Mouse (Mus musculus) neural tube, embryonic 15.5 days (tissue): ENCODE measurements around the gene Sphkap. TPM values are rescaled to one million over a fixed set of nuclear protein-coding genes. Genes with fewer than 3 reads are reported as not detected.

Experiments
- ATAC-seq: fragments of 200-750 bp; cut with Nextera tagmentation; 2 replicates; pipeline ENCODE4 v1.8.0; 2017; ENCODE audit warnings: mild to moderate bottlenecking, moderate TSS enrichment, moderate library complexity; ENCODE audit not compliant: low FRiP score
- H3K27ac ChIP-seq: fragments of 300-500 bp; sonication (generic); replicated peaks from 2 replicates; pipeline ENCODE4 v1.5.1; 2015; ENCODE audit warnings: mild to moderate bottlenecking, inconsistent platforms
- H3K27me3 ChIP-seq: fragments of 300-500 bp; sonication (generic); replicated peaks from 2 replicates; pipeline ENCODE4 v1.6.1; 2015; ENCODE audit warnings: inconsistent platforms
- H3K36me3 ChIP-seq: fragments of 300-500 bp; sonication (generic); 2 replicates; pipeline ENCODE4 v1.6.1; 2015; ENCODE audit warnings: inconsistent platforms
- H3K4me1 ChIP-seq: fragments of 300-500 bp; sonication (generic); 2 replicates; pipeline ENCODE4 v1.6.1; 2015; ENCODE audit warnings: inconsistent platforms
- H3K4me2 ChIP-seq: fragments of 300-500 bp; sonication (generic); 2 replicates; pipeline ENCODE4 v1.6.1; 2015; ENCODE audit warnings: inconsistent platforms, mild to moderate bottlenecking, moderate library complexity
- H3K4me3 ChIP-seq: fragments of 300-500 bp; sonication (generic); replicated peaks from 2 replicates; pipeline ENCODE4 v1.5.1; 2015; ENCODE audit warnings: mild to moderate bottlenecking, inconsistent platforms
- H3K9ac ChIP-seq: fragments of 300-500 bp; sonication (generic); replicated peaks from 2 replicates; pipeline ENCODE4 v1.6.1; 2015; ENCODE audit warnings: mild to moderate bottlenecking, inconsistent platforms
- H3K9me3 ChIP-seq: fragments of 300-500 bp; sonication (generic); replicated peaks from 2 replicates; pipeline ENCODE4 v1.6.1; 2016; ENCODE audit warnings: inconsistent platforms
- WGBS: fragments of 180-500 bp; shearing (Covaris S2); methylation state at CpG from one replicate; pipeline ENCODE4 v1.1.7; 2015; ENCODE audit warnings: mixed read lengths; 5-methylcytosine and 5-hydroxymethylcytosine counted together
- polyA plus RNA-seq: library from polyadenylated mRNA; unstranded; fragments of >200 nt; fragmentation: Nextera tagmentation; extraction: Ambion mirVana; gene quantifications from 2 replicates; pipeline ENCODE4 v1.2.1, GENCODE M21; 2015

Sphkap gene
- polyA plus RNA-seq, result 13.2 and 14.2 TPM in 2 replicates

DNA sequence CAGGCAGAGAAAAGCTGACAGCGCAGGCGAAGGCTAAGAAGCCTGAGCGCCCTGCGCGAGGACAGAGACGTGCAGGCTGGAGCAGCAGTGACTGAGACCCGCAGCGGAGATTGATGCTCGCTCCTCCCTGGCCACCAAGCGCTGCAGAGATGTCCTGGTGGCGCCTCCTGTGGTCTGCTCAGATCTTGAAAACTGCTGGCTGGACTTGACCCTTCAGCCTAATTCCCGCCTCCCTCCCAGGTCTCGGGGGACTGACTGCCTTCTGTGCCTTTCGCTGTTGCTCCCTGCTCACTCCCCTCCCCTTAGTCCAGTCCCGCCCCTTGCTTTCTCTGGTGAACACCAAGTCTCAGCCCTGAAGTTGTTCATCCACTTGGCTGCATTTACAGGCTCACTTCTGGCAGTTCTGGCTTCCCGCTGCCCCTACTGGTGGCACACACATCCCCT, at the start of gene Sphkap:
TSS of gene Sphkap (minus strand) at position 180 of the 444 bp plus-strand sequence.
- Histone ChIP-seq H3K27me3 (no peaks in the 10 kb centered on the region), H3K9ac (peak within 1 kb of the TSS; percentile 55), H3K4me3 (peak within 1 kb of the TSS; percentile 55), H3K4me1 (peaks cover 14% of the 10 kb centered on the region), H3K4me2 (peak within 1 kb of the TSS; percentile 87), H3K36me3 (no peaks in the 10 kb centered on the region), H3K27ac (peak within 1 kb of the TSS; percentile 18; the same call in 1 of the 2 replicates), H3K9me3 (no peaks in the 10 kb centered on the region)
- peak; percentile 90 for ATAC-seq
- 0% methylated on average over 16 of the region's 16 CpGs for WGBS

DNA sequence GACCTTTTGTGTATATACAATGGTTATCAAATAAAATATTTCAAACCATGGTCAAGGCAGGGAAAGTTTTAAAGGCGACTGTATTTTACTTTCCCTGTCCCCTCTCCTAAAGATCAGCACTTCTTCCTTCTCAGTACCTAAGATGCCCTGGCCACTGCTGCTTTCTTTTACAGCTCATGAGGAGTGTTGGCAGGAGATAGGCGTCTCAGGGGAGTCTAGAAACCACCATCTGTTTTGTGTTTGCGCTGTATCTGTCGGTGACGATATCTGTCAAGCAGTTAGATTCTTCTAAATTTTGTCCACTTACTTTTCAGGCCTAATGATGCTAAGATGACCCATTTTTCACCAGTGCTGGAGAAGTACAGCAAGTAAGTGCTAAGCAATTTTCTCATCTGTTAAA, 43.3 kb upstream of the Sphkap start:
- Histone ChIP-seq H3K9ac (no peak overlapping the region), H3K4me3 (no peak overlapping the region), H3K4me1 (no peaks in the 10 kb centered on the region), H3K27me3 (no peaks in the 10 kb centered on the region), H3K9me3 (no peaks in the 10 kb centered on the region), H3K36me3 (no peaks in the 10 kb centered on the region), H3K4me2 (no peak overlapping the region), H3K27ac (no peak overlapping the region)
- no peak for ATAC-seq
- WGBS, result 79% methylated on average over 5 of the region's 5 CpGs

DNA sequence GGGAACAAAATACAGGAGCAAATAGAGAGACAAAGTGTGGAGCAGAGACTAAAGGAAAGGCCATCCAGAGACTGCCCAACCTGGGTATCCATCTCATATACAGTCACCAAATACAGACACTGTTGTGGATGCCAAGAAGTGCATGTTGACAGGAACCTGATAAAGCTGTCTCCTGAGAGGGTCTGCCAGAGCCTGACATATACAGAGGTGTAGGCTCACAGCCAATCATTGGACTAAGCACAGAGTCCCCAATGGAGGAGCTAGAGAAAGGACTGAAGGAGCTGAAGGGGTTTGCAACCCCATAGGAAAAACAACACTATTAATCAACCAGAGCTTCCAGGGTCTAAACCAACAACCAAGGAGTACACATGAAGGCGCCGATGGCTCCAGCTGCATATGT, 32.4 kb upstream of the Sphkap start:
- Histone ChIP-seq H3K27me3 (no peaks in the 10 kb centered on the region), H3K4me1 (no peaks in the 10 kb centered on the region), H3K4me2 (no peak overlapping the region), H3K4me3 (no peak overlapping the region), H3K9me3 (no peaks in the 10 kb centered on the region), H3K27ac (no peak overlapping the region), H3K36me3 (no peaks in the 10 kb centered on the region), H3K9ac (no peak overlapping the region)
- WGBS, result 89% methylated on average over 2 of the region's 2 CpGs
- no peak for ATAC-seq

DNA sequence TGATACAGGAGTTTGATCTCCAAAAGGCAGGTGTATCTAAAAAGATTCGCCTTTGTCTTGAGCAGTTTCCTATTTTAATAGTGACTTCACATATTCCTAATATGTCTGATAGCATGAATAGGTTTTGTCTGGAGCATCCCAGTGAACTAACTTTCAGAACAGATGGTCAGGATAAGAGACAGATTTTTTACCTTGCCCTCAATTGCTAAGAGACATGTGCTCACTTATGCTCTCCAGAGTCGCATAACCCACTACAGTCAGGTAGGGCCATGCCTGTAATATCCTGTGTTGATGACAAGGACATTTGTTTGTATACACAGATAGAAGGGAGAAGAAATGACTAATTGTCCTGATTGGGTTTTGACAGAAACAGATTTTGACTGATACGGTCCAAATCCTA, 25.9 kb upstream of the Sphkap start:
- Histone ChIP-seq H3K9me3 (no peaks in the 10 kb centered on the region), H3K4me1 (no peaks in the 10 kb centered on the region), H3K4me2 (no peak overlapping the region), H3K9ac (no peak overlapping the region), H3K36me3 (no peaks in the 10 kb centered on the region), H3K27me3 (no peaks in the 10 kb centered on the region), H3K4me3 (no peak overlapping the region), H3K27ac (no peak overlapping the region)
- ATAC-seq, result no peak
- WGBS, result 95% methylated on average over 3 of the region's 3 CpGs

DNA sequence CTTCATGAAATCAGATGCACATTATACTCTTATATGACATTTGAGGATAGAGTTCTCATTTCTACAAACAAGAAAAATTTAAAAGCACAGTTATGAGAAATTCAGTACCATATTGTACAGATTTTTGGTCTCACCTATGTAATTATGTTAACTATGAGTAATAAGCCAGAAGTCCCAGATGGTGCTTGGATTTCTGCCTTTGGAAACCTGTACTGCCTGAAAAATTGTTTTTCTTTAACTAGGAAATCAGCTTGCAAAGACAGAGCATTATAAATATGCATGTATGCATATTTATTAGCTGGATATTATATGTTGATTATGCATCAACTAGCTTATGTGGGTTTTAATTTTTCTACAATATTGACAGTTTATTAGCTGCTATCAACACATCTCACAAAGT, 21.9 kb upstream of the Sphkap start:
- Histone ChIP-seq H3K27ac (no peak overlapping the region), H3K36me3 (no peaks in the 10 kb centered on the region), H3K4me2 (no peak overlapping the region), H3K9me3 (no peaks in the 10 kb centered on the region), H3K27me3 (no peaks in the 10 kb centered on the region), H3K4me1 (no peaks in the 10 kb centered on the region), H3K9ac (no peak overlapping the region), H3K4me3 (no peak overlapping the region)
- ATAC-seq, result no peak

DNA sequence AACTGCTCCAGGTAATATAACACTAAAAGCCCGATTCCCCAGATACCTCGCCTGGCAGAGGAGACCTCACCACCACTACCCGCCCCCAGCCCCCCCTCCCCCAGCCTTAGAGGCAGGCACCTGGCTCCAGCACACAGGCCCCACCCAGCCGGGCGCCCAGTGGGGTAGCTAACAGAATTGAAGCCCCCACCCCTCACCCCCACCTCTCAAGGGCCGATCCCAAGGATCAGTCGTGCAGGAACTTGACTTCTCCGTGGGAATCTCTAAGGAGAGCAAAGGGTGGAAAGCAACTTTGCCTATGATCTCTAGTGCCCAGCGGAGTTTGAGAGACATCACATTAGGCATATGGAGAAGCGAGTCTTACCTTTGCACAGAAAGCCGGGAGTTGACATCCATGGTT, 384 bp downstream of the Sphkap start:
- H3K36me3 ChIP-seq, result no peaks in the 10 kb centered on the region
- H3K4me2 ChIP-seq, result peak overlapping the region; percentile 87
- H3K9ac ChIP-seq, result peak overlapping the region; percentile 55
- ATAC-seq, result peak; percentile 51
- H3K9me3 ChIP-seq, result no peaks in the 10 kb centered on the region
- peak overlapping the region; percentile 18; the same call in 1 of the 2 replicates for H3K27ac ChIP-seq
- 4% methylated on average over 11 of the region's 11 CpGs for WGBS
- peak overlapping the region; percentile 55 for H3K4me3 ChIP-seq
- no peaks in the 10 kb centered on the region for H3K27me3 ChIP-seq
- peaks cover 14% of the 10 kb centered on the region for H3K4me1 ChIP-seq

DNA sequence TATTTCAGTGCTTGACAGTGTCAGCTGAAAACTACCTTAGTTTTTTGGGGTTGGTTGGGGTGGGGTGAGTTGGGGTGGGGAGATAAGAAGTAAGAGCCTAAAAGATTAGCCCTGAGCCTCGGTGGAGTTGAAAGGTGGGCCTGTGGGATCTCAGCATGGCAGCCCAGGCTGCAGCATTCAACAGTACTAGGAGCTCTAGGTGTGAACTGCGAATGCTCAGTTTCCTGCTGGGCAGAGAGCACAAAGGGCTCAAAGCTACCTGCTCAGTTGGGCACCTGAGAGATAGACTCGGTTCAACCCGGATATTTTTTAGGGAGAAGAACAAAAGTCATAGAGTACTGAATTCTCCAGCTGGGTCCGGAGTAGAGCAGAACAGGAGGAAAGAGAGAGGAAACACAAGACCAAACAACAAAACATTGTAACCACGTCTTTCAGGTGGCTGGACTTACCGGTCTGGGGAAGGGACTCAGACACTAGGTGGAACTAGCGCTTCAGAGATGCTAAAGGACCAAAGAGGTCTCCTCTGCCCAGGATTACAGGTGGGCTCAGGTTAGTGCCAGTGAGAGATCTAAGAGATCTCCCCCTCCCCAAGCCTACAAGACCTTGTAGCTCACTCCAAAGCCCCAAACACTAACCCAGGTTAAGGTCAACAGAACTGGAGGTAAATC, 984 bp downstream of the Sphkap start:
- peaks cover 14% of the 10 kb centered on the region for H3K4me1 ChIP-seq
- WGBS, result 8% methylated on average over 8 of the region's 8 CpGs
- H3K4me3 ChIP-seq, result peak overlapping the region; percentile 55
- ATAC-seq, result peak; percentile 68
- peak overlapping the region; percentile 87 for H3K4me2 ChIP-seq
- H3K9ac ChIP-seq, result 0 out of 2 replicates have a peak overlapping the region, but pooled peaks have one; percentile 1
- H3K9me3 ChIP-seq, result no peaks in the 10 kb centered on the region
- no peak overlapping the region for H3K27ac ChIP-seq
- no peaks in the 10 kb centered on the region for H3K36me3 ChIP-seq
- no peaks in the 10 kb centered on the region for H3K27me3 ChIP-seq

DNA sequence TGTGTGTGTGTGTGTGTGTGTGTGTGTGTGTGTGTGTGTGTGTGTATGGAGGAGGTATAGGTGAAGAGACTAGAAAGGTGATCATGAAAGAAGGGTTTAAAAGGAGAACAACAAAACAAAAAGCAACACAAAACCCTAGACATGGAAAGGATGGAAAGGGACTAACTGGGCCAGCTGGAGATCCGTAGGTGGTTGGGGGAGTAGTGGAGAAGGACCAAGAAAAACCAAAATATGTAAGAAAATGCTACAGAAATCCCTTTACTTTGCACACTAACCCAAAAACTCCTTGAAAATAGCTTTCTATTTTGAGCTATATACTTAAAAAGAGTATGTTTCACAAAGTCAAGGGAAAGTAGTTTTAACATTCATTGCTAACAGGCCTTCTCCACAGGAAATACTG, 6.9 kb downstream of the Sphkap start:
- H3K4me1 ChIP-seq, result no peaks in the 10 kb centered on the region
- H3K27me3 ChIP-seq, result no peaks in the 10 kb centered on the region
- no peaks in the 10 kb centered on the region for H3K36me3 ChIP-seq
- 93% methylated on average over 1 of the region's 1 CpGs for WGBS
- H3K9ac ChIP-seq, result no peak overlapping the region
- H3K9me3 ChIP-seq, result no peaks in the 10 kb centered on the region
- no peak for ATAC-seq
- no peak overlapping the region for H3K4me3 ChIP-seq
- H3K4me2 ChIP-seq, result no peak overlapping the region
- no peak overlapping the region for H3K27ac ChIP-seq

DNA sequence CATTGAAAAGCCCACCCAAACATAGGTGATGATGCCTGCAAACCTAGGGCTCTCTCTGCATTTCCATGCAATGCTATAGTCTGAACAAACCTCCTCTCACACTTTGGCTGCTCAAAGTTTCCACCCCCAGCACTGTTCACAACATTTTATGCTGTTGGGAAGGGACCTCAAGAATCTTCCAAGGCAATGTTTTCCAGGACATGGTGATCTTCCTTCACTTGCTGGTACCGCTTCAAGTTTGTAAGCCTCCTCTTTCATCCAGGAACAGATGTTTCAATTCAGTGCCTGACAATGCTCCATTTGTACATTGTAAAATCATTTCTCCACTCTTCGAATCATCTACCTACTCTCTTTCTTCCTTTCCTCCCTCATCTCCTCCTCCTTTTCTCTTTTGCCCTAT, 11.7 kb downstream of the Sphkap start:
- WGBS, result 100% methylated on average over 2 of the region's 2 CpGs
- Histone ChIP-seq H3K4me3 (no peak overlapping the region), H3K4me2 (no peak overlapping the region)

DNA sequence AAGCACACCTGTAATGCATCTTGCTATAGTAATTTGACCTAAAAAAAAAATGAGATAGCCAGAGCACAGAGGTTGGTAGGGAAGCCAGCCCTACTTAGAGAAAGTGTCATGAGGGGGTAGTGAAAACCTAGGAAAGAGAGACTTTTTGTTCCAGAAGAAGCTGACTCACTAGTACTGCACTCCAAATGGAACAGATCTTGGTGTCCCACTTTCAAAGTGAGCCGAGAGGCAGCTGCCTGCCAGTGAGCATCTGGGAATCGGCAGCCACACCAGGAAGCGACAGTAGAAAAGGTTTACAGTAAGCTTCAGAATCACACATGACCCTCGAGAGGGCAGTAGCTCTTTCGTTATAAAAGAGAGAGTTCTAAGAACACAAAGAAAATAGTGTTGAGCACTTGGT, 12.4 kb downstream of the Sphkap start:
- Histone ChIP-seq H3K9me3 (no peaks in the 10 kb centered on the region), H3K9ac (no peak overlapping the region), H3K27ac (no peak overlapping the region), H3K4me3 (no peak overlapping the region), H3K36me3 (no peaks in the 10 kb centered on the region), H3K4me1 (no peaks in the 10 kb centered on the region), H3K27me3 (no peaks in the 10 kb centered on the region), H3K4me2 (no peak overlapping the region)
- no peak for ATAC-seq
- WGBS, result 72% methylated on average over 5 of the region's 5 CpGs

More for the DNA sequence above, 11.7 kb downstream of the Sphkap start:
- H3K9me3 ChIP-seq, result no peaks in the 10 kb centered on the region
- H3K27ac ChIP-seq, result no peak overlapping the region
- H3K4me1 ChIP-seq, result no peaks in the 10 kb centered on the region
- ATAC-seq, result no peak
- no peaks in the 10 kb centered on the region for H3K27me3 ChIP-seq
- H3K36me3 ChIP-seq, result no peaks in the 10 kb centered on the region
- H3K9ac ChIP-seq, result no peak overlapping the region

DNA sequence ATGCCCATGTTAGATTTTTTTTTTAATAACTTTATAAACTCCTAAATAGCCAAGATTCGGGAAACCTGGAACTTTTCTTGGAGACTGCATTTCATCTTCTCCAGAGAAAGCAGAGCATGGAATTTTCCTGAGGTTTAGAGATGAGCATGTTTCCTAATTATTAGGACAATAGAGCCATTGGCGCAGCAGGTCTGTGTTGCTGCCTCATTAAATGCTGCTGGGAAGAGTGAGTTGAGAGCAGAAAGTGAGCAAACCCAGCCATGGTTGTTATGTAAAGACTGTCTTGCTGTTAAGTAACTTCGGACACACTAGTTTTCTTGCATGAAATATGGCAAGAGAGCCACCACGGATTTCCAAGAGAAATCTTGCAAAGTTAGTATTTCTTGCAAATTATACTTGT, 18.6 kb downstream of the Sphkap start:
- Histone ChIP-seq H3K4me3 (no peak overlapping the region), H3K36me3 (no peaks in the 10 kb centered on the region), H3K9me3 (no peaks in the 10 kb centered on the region), H3K27me3 (no peaks in the 10 kb centered on the region), H3K27ac (no peak overlapping the region), H3K4me1 (peaks cover 5% of the 10 kb centered on the region; the same call in 1 of the 2 replicates), H3K9ac (no peak overlapping the region), H3K4me2 (no peak overlapping the region)
- 49% methylated on average over 4 of the region's 4 CpGs for WGBS
- no peak for ATAC-seq

DNA sequence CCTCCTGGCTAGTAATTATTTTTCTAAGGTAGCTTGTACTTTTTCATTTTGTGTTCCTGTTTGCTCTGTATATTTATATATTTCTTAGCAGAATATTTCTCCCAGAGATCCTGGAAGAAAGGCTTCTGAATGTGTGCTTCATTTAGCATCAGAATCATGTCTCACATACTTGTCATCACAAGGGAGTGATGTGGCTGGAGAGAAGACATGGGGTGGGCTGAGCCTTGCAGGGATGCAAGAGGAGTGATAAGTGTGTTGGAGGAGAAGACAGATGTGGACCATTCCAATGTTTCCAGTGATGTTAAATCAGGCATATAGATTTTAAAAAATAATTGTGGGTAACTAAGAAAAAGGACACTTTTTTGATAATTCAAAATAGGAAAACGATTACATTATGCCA, 30.6 kb downstream of the Sphkap start:
- Histone ChIP-seq H3K27me3 (no peaks in the 10 kb centered on the region), H3K4me2 (no peak overlapping the region), H3K27ac (no peak overlapping the region), H3K9me3 (no peaks in the 10 kb centered on the region), H3K4me3 (no peak overlapping the region), H3K4me1 (no peaks in the 10 kb centered on the region), H3K9ac (no peak overlapping the region), H3K36me3 (no peaks in the 10 kb centered on the region)
- 88% methylated on average over 1 of the region's 1 CpGs for WGBS
- no peak for ATAC-seq
